Mouse (Mus musculus) E14TG2a.4 (cell line): ENCODE measurements around the gene Csdc2.

Source experiments
- H3K27me3 ChIP-seq: 2 replicates; pipeline ENCODE4 v1.6.1; 2014; ENCODE audit warnings: low read length, control low read depth; ENCODE audit not compliant: insufficient read depth
- H3K36me3 ChIP-seq: 2 replicates; pipeline ENCODE4 v1.6.1; 2014; ENCODE audit warnings: low read length, control low read depth; ENCODE audit not compliant: insufficient read depth
- H3K4me1 ChIP-seq: replicated peaks from 2 replicates; pipeline ENCODE4 v1.6.1; 2014; ENCODE audit warnings: low read depth, low read length, control low read depth
- H3K4me3 ChIP-seq: replicated peaks from 2 replicates; pipeline ENCODE4 v1.5.1; 2014; ENCODE audit warnings: mild to moderate bottlenecking, low read length
- H3K9me3 ChIP-seq: 2 replicates; pipeline ENCODE4 v1.6.1; 2014; ENCODE audit warnings: low read length, control low read depth
- CTCF ChIP-seq: conservative IDR thresholded peaks from 2 replicates; pipeline ENCODE4 v1.5.1; 2014; ENCODE audit warnings: low read length
- NANOG ChIP-seq: IDR thresholded peaks from 2 replicates; pipeline ENCODE4 v1.6.1; 2014; ENCODE audit warnings: borderline replicate concordance, low read length, mixed read lengths
- POU5F1 ChIP-seq: IDR thresholded peaks from 2 replicates; pipeline ENCODE4 v1.6.1; 2014; ENCODE audit warnings: low read length, borderline replicate concordance

The Csdc2 gene

DNA sequence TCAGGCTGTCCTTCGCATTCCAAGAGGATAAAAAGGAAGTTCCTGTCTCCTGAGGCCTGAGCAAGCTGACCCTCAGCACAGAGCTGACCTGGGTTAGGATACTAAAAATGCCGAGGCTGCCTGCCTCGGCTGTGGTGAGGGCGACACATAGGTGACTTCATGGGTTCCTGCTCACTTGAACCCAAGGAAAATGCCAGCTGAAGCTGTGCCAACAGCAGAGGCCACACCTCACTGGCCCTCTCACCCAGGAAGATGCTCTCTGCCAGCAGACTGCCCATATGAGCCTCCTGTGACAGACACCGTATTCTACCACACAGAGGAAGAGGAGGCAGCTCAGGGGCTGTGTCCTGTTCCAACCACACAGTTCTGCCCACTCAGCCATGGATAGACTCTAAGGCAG, 17.5 kb upstream of the Csdc2 start:
- TF ChIP-seq CTCF (no peak), NANOG (no peak), POU5F1 (no peak)
- Histone ChIP-seq H3K4me3 (no peak overlapping the region), H3K9me3 (no peaks in the 10 kb centered on the region), H3K27me3 (no peaks in the 10 kb centered on the region), H3K36me3 (peaks cover 95% of the 10 kb centered on the region), H3K4me1 (peaks cover 89% of the 10 kb centered on the region)

DNA sequence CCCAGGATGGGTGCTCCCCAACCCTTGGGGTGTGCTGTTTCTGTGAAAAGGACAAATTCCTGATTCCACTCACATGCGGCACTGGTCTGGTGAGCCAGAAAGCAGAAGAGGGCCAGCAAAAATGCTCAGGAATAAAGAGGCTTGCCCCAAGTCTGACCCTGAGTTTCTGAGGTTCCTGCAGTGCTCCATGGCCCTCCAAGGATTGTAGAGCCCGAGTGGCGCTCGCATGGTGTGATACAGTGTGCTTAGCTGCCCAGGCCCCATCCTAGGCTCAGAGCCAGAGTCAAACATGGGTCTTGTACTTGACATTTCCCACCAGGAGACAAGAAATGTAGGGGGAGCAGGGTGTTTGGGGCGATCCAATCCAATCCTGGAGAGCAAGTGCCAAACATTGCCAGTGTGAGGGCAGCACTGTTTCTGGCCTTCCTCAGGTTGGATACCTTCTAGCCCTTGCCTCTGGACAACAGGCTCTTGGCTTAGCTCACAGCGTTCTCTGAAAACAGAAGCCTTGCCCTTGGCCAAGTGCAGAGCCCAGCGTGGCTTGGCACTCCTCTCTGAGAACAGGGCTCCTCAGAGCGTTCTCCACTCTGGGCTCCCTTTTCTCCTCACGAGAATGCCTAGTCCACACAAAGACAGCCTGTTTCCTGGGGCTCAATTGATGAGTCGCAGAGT, 15.9 kb upstream of the Csdc2 start:
- TF ChIP-seq NANOG (no peak), POU5F1 (no peak), CTCF (no peak)
- Histone ChIP-seq H3K4me3 (no peak overlapping the region), H3K4me1 (peaks cover 91% of the 10 kb centered on the region), H3K27me3 (no peaks in the 10 kb centered on the region), H3K36me3 (peaks cover 88% of the 10 kb centered on the region), H3K9me3 (no peaks in the 10 kb centered on the region)

DNA sequence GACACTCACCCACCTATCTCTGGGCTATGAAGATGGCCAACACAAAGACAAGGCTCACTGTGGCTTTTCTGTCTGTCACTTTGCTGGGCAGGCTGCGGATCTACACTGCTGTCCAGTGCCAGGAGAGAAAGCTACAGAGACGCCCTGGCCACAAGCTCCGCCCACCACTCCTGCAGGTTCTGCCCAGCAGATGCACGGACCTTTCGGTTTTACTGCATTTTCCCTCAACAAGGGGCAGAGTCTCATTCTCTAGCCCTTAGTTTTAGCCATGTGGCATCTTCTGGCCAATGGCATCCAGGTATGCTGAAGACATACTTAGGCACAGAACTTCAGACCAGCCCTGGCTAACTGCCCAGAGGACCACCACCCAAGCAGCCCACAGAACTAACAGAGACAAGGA, 15.3 kb upstream of the Csdc2 start:
- Histone ChIP-seq H3K27me3 (no peaks in the 10 kb centered on the region), H3K4me1 (peaks cover 86% of the 10 kb centered on the region), H3K9me3 (no peaks in the 10 kb centered on the region), H3K36me3 (peaks cover 82% of the 10 kb centered on the region), H3K4me3 (no peak overlapping the region)
- TF ChIP-seq CTCF = no peak
- TF ChIP-seq NANOG = no peak
- no peak for TF ChIP-seq POU5F1

DNA sequence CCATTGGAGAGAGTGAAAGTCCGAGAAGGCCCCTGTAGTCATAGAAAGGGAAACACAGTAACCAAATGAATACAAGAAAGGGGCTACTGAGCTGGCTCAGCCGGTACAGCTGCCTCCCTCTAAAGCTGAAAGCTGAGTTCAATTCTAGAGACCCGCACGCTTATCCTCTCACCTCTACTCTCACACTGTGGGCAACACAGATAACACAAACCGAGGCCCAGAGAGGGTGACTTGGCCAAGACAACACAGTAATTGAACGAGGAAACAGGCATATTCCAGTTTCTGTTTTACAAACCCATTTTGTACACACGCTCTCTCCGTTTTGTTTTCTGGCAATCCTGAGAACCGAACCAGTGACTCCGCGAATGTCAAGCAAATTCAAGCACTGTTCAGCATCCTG, 11.6 kb upstream of the Csdc2 start:
- Histone ChIP-seq H3K36me3 (peaks cover 46% of the 10 kb centered on the region), H3K4me3 (peak overlapping the region; percentile 96), H3K4me1 (peaks cover 59% of the 10 kb centered on the region), H3K27me3 (no peaks in the 10 kb centered on the region), H3K9me3 (no peaks in the 10 kb centered on the region)
- no peak for TF ChIP-seq NANOG
- TF ChIP-seq CTCF = no peak
- TF ChIP-seq POU5F1 = no peak

DNA sequence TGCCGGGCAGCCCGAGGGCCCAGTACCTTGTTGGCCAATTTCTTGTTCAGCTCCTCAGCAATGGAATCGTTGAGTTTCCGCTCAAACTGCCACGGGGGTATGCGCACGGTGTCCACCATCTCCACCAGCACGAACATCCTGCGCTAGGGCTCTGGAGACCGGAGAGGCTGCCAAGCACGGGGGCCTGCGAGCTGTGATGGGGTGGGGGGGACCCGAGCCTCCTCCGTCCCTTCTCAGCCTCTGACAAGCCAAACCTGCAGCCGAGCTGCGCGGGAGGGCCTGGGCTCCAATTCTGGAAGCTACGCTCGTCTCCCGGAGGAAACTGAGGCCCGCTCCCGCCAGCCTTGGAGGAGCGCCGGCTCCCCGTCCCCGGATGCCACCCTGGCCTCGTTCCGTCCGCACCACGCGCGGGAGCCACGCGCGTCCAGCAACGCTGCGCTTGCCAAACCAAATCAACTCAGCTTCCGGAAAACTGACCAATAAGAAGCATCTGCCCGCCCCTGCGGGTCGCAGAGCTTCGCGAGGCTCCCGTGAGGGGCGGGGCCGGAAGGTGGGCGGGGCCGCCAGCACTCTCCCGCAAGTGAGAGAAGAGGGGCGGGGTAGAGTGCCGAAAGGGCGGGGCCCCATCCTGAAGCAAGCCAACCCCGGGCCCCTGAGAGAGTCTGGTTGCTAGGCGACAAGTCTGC, 10.7 kb upstream of the Csdc2 start, which contains the start of gene Polr3h:
TSS of gene Polr3h (minus strand) at position 481 of the 686 bp plus-strand sequence.
- peak within 1 kb of the TSS; percentile 96 for H3K4me3 ChIP-seq
- peaks cover 51% of the 10 kb centered on the region for H3K4me1 ChIP-seq
- no peaks in the 10 kb centered on the region for H3K9me3 ChIP-seq
- peaks cover 39% of the 10 kb centered on the region for H3K36me3 ChIP-seq
- TF ChIP-seq NANOG (no peak), CTCF (no peak), POU5F1 (no peak)
- no peaks in the 10 kb centered on the region for H3K27me3 ChIP-seq

DNA sequence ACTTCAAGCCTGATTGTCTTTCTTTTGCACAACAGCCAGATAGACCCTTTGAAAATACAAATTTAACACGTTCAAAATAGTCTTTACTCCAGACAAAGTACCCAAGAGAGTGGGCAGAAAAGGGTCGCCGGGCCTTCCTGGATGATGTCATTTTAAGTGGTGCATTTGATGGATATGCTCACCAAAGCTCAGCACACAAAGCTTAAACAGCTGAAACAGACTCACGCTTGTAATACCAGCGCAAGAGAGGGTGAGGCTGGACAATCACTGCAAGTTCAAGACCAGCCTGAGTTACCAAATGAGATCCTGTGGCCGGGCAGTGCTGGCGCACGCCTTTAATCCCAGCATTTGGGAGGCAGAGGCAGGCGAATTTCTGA, 10.1 kb upstream of the Csdc2 start:
- TF ChIP-seq POU5F1 (no peak), CTCF (no peak), NANOG (no peak)
- Histone ChIP-seq H3K4me3 (no peak overlapping the region), H3K36me3 (peaks cover 34% of the 10 kb centered on the region), H3K4me1 (peaks cover 45% of the 10 kb centered on the region), H3K27me3 (no peaks in the 10 kb centered on the region), H3K9me3 (no peaks in the 10 kb centered on the region)

DNA sequence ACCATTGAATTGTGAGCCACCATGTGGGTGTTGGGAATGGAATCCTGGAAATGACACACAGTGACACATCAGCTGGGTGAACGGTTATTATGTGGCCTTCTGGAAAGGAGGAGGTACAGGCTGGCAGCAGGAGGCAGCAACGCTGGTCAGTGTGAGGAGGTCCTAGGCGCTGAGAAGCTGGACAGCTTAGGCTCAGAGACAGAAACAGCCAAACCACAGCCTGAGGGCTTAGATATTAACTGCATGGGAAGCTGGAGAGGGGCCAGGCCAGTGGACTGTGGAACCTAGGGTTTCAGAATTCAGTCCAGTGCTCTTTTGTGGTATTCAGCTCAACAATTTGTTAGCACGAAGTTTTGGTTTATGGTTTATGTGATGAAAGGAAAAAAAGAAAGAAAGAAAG, 8.8 kb upstream of the Csdc2 start:
- H3K4me3 ChIP-seq = no peak overlapping the region
- no peaks in the 10 kb centered on the region for H3K9me3 ChIP-seq
- no peaks in the 10 kb centered on the region; the same call in 1 of the 2 replicates for H3K27me3 ChIP-seq
- H3K36me3 ChIP-seq = peaks cover 20% of the 10 kb centered on the region
- TF ChIP-seq POU5F1 (no peak), NANOG (no peak), CTCF (no peak)
- H3K4me1 ChIP-seq = peaks cover 40% of the 10 kb centered on the region

DNA sequence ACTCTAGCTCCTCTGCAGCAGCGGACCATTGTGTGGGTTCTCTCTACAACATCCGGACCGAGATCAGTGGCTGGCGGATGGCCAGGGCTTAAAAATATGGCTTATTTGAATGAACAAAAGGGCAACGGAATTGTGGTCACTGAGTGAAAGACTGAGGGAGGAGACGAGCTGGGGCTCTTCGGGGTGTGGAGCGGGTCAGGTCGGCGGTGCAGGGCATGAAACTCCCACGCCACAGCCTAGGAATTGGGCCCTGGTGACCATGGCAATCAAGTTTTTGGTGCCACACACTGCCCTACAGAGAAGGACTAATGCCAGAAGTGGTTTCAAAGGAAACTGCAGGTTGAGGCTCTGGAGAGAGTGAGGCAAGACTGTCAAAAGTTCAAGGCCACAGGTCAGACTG, 8.3 kb upstream of the Csdc2 start:
- H3K9me3 ChIP-seq = no peaks in the 10 kb centered on the region
- TF ChIP-seq CTCF = no peak
- TF ChIP-seq POU5F1 = no peak
- TF ChIP-seq NANOG = no peak
- H3K4me1 ChIP-seq = peaks cover 43% of the 10 kb centered on the region
- no peak overlapping the region for H3K4me3 ChIP-seq
- no peaks in the 10 kb centered on the region; the same call in 1 of the 2 replicates for H3K27me3 ChIP-seq
- peaks cover 17% of the 10 kb centered on the region for H3K36me3 ChIP-seq
